In genomic region chr5:33689221-33689844, GRCm38 (mm10) we compare ENCODE assay signal across 8 mouse cellular contexts. TPM values are rescaled to one million over a fixed set of nuclear protein-coding genes. Genes with fewer than 3 reads are reported as not detected.
DNase-seq lines count a peak whose midpoint lies in the region; ATAC-seq lines count a peak whose summit lies in the region.

No protein-coding gene starts in this region.

- peaks cover 20% of the 10 kb centered on the region for H3K27me3 ChIP-seq in embryonic facial prominence, embryonic 12.5 days

- WGBS in embryonic facial prominence, embryonic 12.5 days, result 52% methylated on average over 20 of the region's 20 CpGs

- H3K27ac ChIP-seq in embryonic facial prominence, embryonic 12.5 days, result no peak overlapping the region

- no peak overlapping the region for H3K4me3 ChIP-seq in embryonic facial prominence, embryonic 12.5 days

- H3K4me2 ChIP-seq in embryonic facial prominence, embryonic 12.5 days (replicated peaks), result no peak overlapping the region

- DNase-seq in adrenal gland, postnatal 14 days, result peak; percentile 23
- no peak for DNase-seq in adrenal gland, postnatal 36 days
- peak; percentile 42 for DNase-seq in heart, postnatal 4 days
- peak; percentile 84 for DNase-seq in lung, postnatal 36 days
- DNase-seq in cerebellum, adult 9-10 months, result no peak
- no peak for DNase-seq in adrenal gland, postnatal 4 days (ENCODE audit: low spot score in 2 of 2)

- peak overlapping the region; percentile 12; the same call in 1 of the 2 replicates for H3K9ac ChIP-seq in embryonic facial prominence, embryonic 12.5 days

- H3K4me1 ChIP-seq in embryonic facial prominence, embryonic 12.5 days, result peaks cover 26% of the 10 kb centered on the region

- no peaks in the 10 kb centered on the region for H3K36me3 ChIP-seq in embryonic facial prominence, embryonic 12.5 days

- no peaks in the 10 kb centered on the region for H3K9me3 ChIP-seq in embryonic facial prominence, embryonic 12.5 days

- ATAC-seq in embryonic facial prominence, embryonic 12.5 days (ENCODE audit: insufficient number of reproducible peaks, insufficient read depth, low FRiP score, low TSS enrichment), result 0 out of 2 replicates have a peak, but pooled peaks have one; percentile 1
- no peak for ATAC-seq in megakaryocyte, adult 5-6 weeks (ENCODE audit: poor library complexity, severe bottlenecking)

RNA-seq across cellular contexts. Expression of gene Tmem129, which starts 31.1 kb away (rescaled TPM):
- 20.0 and 25.1 TPM in 2 replicates for total RNA-seq in adrenal gland, postnatal 14 days (2021)
- 10 to 100 TPM; 25.9 to 28.5 TPM for total RNA-seq in adrenal gland, postnatal 36 days (2021)
- 40.7 and 43.3 TPM in 2 replicates for polyA plus RNA-seq in embryonic facial prominence, embryonic 12.5 days (2016; fragmentation: Nextera tagmentation; extraction: Ambion mirVana)
- total RNA-seq in heart, postnatal 4 days (2021), result 10 to 100 TPM; 16.0 to 19.2 TPM
- 14.4 and 16.5 TPM in 2 replicates for total RNA-seq in megakaryocyte, adult 5-6 weeks (2015)
- 14.4 and 15.0 TPM in 2 replicates for total RNA-seq in megakaryocyte, adult 5-6 weeks (2017)
- 10 to 100 TPM; 20.2 to 21.8 TPM for total RNA-seq in adrenal gland, postnatal 4 days (2021)

RNA-seq across cellular contexts. Expression of gene Tacc3, which starts 31.4 kb away (rescaled TPM):
- 16.8 and 23.8 TPM in 2 replicates for total RNA-seq in adrenal gland, postnatal 14 days (2021)
- 1 to 10 TPM; 7.6 to 8.4 TPM for total RNA-seq in adrenal gland, postnatal 36 days (2021)
- polyA plus RNA-seq in embryonic facial prominence, embryonic 12.5 days (2016; fragmentation: Nextera tagmentation; extraction: Ambion mirVana), result 227 and 249 TPM in 2 replicates
- total RNA-seq in heart, postnatal 4 days (2021), result 10 to 100 TPM; 53.3 to 56.9 TPM
- 162 and 163 TPM in 2 replicates for total RNA-seq in megakaryocyte, adult 5-6 weeks (2015)
- 165 and 193 TPM in 2 replicates for total RNA-seq in megakaryocyte, adult 5-6 weeks (2017)
- total RNA-seq in adrenal gland, postnatal 4 days (2021), result 10 to 100 TPM; 47.4 to 49.1 TPM

RNA-seq across cellular contexts. Expression of gene Fgfr3, which starts 32.1 kb away (rescaled TPM):
- 6.4 and 7.8 TPM in 2 replicates for total RNA-seq in adrenal gland, postnatal 14 days (2021)
- total RNA-seq in adrenal gland, postnatal 36 days (2021), result 1 to 10 TPM; 2.4 to 3.8 TPM
- 13.4 and 19.5 TPM in 2 replicates for polyA plus RNA-seq in embryonic facial prominence, embryonic 12.5 days (2016; fragmentation: Nextera tagmentation; extraction: Ambion mirVana)
- 10 to 100 TPM in 1 of 2 experiments, 1 to 10 TPM in 1; 8.6 to 10.5 TPM for total RNA-seq in heart, postnatal 4 days (2021)
- total RNA-seq in megakaryocyte, adult 5-6 weeks (2015), result 0.30 TPM in 1 of 2 replicates, not detected in the other
- total RNA-seq in megakaryocyte, adult 5-6 weeks (2017), result not detected in 2 replicates
- total RNA-seq in adrenal gland, postnatal 4 days (2021), result 10 to 100 TPM in 1 of 2 experiments, 1 to 10 TPM in 1; 5.2 to 13.7 TPM

RNA-seq across cellular contexts. Expression of gene Slbp, which starts 37.0 kb away (rescaled TPM):
- 53.5 and 61.1 TPM in 2 replicates for total RNA-seq in adrenal gland, postnatal 14 days (2021)
- total RNA-seq in adrenal gland, postnatal 36 days (2021), result 10 to 100 TPM; 44.8 to 47.8 TPM
- 265 and 270 TPM in 2 replicates for polyA plus RNA-seq in embryonic facial prominence, embryonic 12.5 days (2016; fragmentation: Nextera tagmentation; extraction: Ambion mirVana)
- 10 to 100 TPM; 33.4 to 41.5 TPM for total RNA-seq in heart, postnatal 4 days (2021)
- total RNA-seq in megakaryocyte, adult 5-6 weeks (2015), result 215 and 221 TPM in 2 replicates
- 234 and 254 TPM in 2 replicates for total RNA-seq in megakaryocyte, adult 5-6 weeks (2017)
- 10 to 100 TPM; 65.7 to 71.6 TPM for total RNA-seq in adrenal gland, postnatal 4 days (2021)

RNA-seq across cellular contexts. Expression of gene Gm9903, which starts 59.6 kb away (rescaled TPM):
- 0.44 and 0.49 TPM in 2 replicates for total RNA-seq in adrenal gland, postnatal 14 days (2021)
- total RNA-seq in adrenal gland, postnatal 36 days (2021), result under 1 TPM; 0.30 to 0.36 TPM
- polyA plus RNA-seq in embryonic facial prominence, embryonic 12.5 days (2016; fragmentation: Nextera tagmentation; extraction: Ambion mirVana), result 0.38 and 0.83 TPM in 2 replicates
- 1 to 10 TPM; 1.2 to 1.5 TPM for total RNA-seq in heart, postnatal 4 days (2021)
- 0.32 and 0.36 TPM in 2 replicates for total RNA-seq in megakaryocyte, adult 5-6 weeks (2015)
- total RNA-seq in megakaryocyte, adult 5-6 weeks (2017), result 0.07 and 0.57 TPM in 2 replicates
- 1 to 10 TPM in 1 of 2 experiments, under 1 TPM in 1; 0.56 to 1.1 TPM for total RNA-seq in adrenal gland, postnatal 4 days (2021)

Comparison
In these comparisons a context has a peak if more than half of its experiments do, and no peak if none do; other contexts are left out.
1. DNase-seq: peak in adrenal gland, postnatal 14 days (single experiment), heart, postnatal 4 days (single experiment) and lung, postnatal 36 days (single experiment); none in adrenal gland, postnatal 36 days (0 of 2), cerebellum, adult 9-10 months (single experiment) and adrenal gland, postnatal 4 days (0 of 2).